ENCODE assay signal across 10 mouse cellular contexts in genomic region chr6:72873338-72873737, GRCm38 (mm10). TPM values are rescaled to one million over a fixed set of nuclear protein-coding genes. Genes with fewer than 3 reads are reported as not detected.
DNase-seq lines count a peak whose midpoint lies in the region; ATAC-seq lines count a peak whose summit lies in the region.
"Had no signal": no experiment of that assay in that cellular context is flagged by ENCODE, and none has a peak within 500 bp of the region (broad histone marks: within the 10 kb centered on the region; RNA-seq: fewer than 3 reads in every experiment).

No protein-coding gene starts in this region.

- peaks cover 9% of the 10 kb centered on the region; the same call in 1 of the 2 replicates for H3K4me1 ChIP-seq in midbrain, embryonic 15.5 days

- H3K4me2 ChIP-seq in midbrain, embryonic 15.5 days: no peak overlapping the region
- H3K4me2 ChIP-seq: embryonic facial prominence, embryonic 12.5 days; limb, embryonic 15.5 days had no signal

- WGBS in midbrain, embryonic 15.5 days: 91% methylated on average over 3 of the region's 3 CpGs

- H3K4me3 ChIP-seq in midbrain, embryonic 15.5 days: no peak overlapping the region
- H3K4me3 ChIP-seq: embryonic facial prominence, embryonic 12.5 days; limb, embryonic 15.5 days had no signal

- DNase-seq in frontal cortex, postnatal 25 days (ENCODE audit: low spot score in 2 of 2): no peak
- peak; percentile 24 to 27 for DNase-seq in right cerebral cortex, adult 2 months (ENCODE audit: low spot score in 2 of 2)
- DNase-seq in right cerebral cortex, postnatal 25 days: no peak
- DNase-seq in heart, postnatal 4 days: peak; percentile 56
- no peak for DNase-seq in thymus, postnatal 4 days
- DNase-seq in spleen, postnatal 10 days (ENCODE audit: low spot score in 2 of 2): no peak

- no peak overlapping the region for H3K9ac ChIP-seq in midbrain, embryonic 15.5 days
- H3K9ac ChIP-seq: embryonic facial prominence, embryonic 12.5 days; limb, embryonic 15.5 days had no signal

- H3K9me3 ChIP-seq in midbrain, embryonic 15.5 days: no peaks in the 10 kb centered on the region
- H3K9me3 ChIP-seq: embryonic facial prominence, embryonic 12.5 days; limb, embryonic 15.5 days had no signal

- H3K27me3 ChIP-seq in midbrain, embryonic 15.5 days (replicated peaks): no peaks in the 10 kb centered on the region
- H3K27me3 ChIP-seq: embryonic facial prominence, embryonic 12.5 days; limb, embryonic 15.5 days had no signal

- no peaks in the 10 kb centered on the region for H3K36me3 ChIP-seq in midbrain, embryonic 15.5 days (replicated peaks)
- H3K36me3 ChIP-seq: embryonic facial prominence, embryonic 12.5 days had no signal

- no peak overlapping the region for H3K27ac ChIP-seq in midbrain, embryonic 15.5 days
- H3K27ac ChIP-seq: embryonic facial prominence, embryonic 12.5 days; limb, embryonic 15.5 days had no signal

- ATAC-seq in frontal cortex, adult (ENCODE audit: low TSS enrichment): 0 out of 2 replicates have a peak, but pooled peaks have one; percentile 15
- no peak for ATAC-seq in midbrain, embryonic 15.5 days (replicated peaks)

RNA-seq across cellular contexts. Expression of gene Kcmf1, which starts 26.4 kb away (rescaled TPM):
- 10 to 100 TPM; 95.8 to 98.9 TPM for total RNA-seq in heart, postnatal 4 days (2021)
- polyA plus RNA-seq in midbrain, embryonic 15.5 days (2015; fragmentation: Nextera tagmentation; extraction: Ambion mirVana): 38.1 and 42.8 TPM in 2 replicates

Comparison
In these comparisons a context has a peak if more than half of its experiments do, and no peak if none do; other contexts are left out.
1. DNase-seq: peak in right cerebral cortex, adult 2 months (2 of 2) and heart, postnatal 4 days (single experiment); none in frontal cortex, postnatal 25 days (0 of 2), right cerebral cortex, postnatal 25 days (single experiment), thymus, postnatal 4 days (single experiment) and spleen, postnatal 10 days (0 of 2).